Mouse (Mus musculus): ENCODE data around the gene Ndufa13.
A peak's percentile ranks its signal among the peaks of the same experiment; 100 is the strongest.
"Not testable (repeated sequence)": the region's sequence is repeated elsewhere in the genome, so short reads cannot be mapped to it uniquely, and the experiment has no call there.

Gene Ndufa13

GRCm38 (mm10) chr8:69902163-69903062 is at the start of gene Ndufa13, which contains the start of the genes Tssk6 and Yjefn3:
Gene Ndufa13, minus strand, starts transcription at chr8:69902558.
Gene Tssk6, plus strand, starts transcription at chr8:69902184.
Gene Yjefn3, minus strand, starts transcription at chr8:69902712.
- peak in 1 of 2 experiments; percentile 37 for DNase-seq (ENCODE audit: low read depth in 2 of 2, low spot score in 2 of 2)

GRCm38 (mm10) chr8:69950300-69950699 is 47.9 kb upstream of the Ndufa13 start:
- no peak for DNase-seq (ENCODE audit: low read depth in 2 of 2, low spot score in 2 of 2)

GRCm38 (mm10) chr8:69942495-69942894 is 40.1 kb upstream of the Ndufa13 start:
- not testable (repeated sequence) for DNase-seq (ENCODE audit: low read depth in 2 of 2, low spot score in 2 of 2)

GRCm38 (mm10) chr8:69940386-69940785 is 38.0 kb upstream of the Ndufa13 start:
- DNase-seq (ENCODE audit: low read depth in 2 of 2, low spot score in 2 of 2) = peak; percentile 28 to 31

- no peak for DNase-seq (ENCODE audit: low read depth in 2 of 2, low spot score in 2 of 2)
Measured at GRCm38 (mm10) chr8:69939633-69940032, 37.3 kb upstream of the Ndufa13 start.

GRCm38 (mm10) chr8:69938245-69938982 is 36.1 kb upstream of the Ndufa13 start:
- DNase-seq (ENCODE audit: low read depth in 2 of 2, low spot score in 2 of 2) = no peak

GRCm38 (mm10) chr8:69937466-69937865 is 35.1 kb upstream of the Ndufa13 start:
- DNase-seq (ENCODE audit: low read depth in 2 of 2, low spot score in 2 of 2) = peak; percentile 39 to 52

GRCm38 (mm10) chr8:69936050-69936794 is 33.9 kb upstream of the Ndufa13 start:
- DNase-seq (ENCODE audit: low read depth in 2 of 2, low spot score in 2 of 2) = no peak

GRCm38 (mm10) chr8:69935431-69935830 is 33.1 kb upstream of the Ndufa13 start:
- no peak for DNase-seq (ENCODE audit: low read depth in 2 of 2, low spot score in 2 of 2)

GRCm38 (mm10) chr8:69934582-69934981 is 32.2 kb upstream of the Ndufa13 start:
- DNase-seq (ENCODE audit: low read depth in 2 of 2, low spot score in 2 of 2) = no peak

GRCm38 (mm10) chr8:69933811-69934210 is 31.5 kb upstream of the Ndufa13 start:
- no peak for DNase-seq (ENCODE audit: low read depth in 2 of 2, low spot score in 2 of 2)

- DNase-seq (ENCODE audit: low read depth in 2 of 2, low spot score in 2 of 2) = no peak
Measured at GRCm38 (mm10) chr8:69926901-69927300, 24.5 kb upstream of the Ndufa13 start.

- DNase-seq (ENCODE audit: low read depth in 2 of 2, low spot score in 2 of 2) = no peak
Measured at GRCm38 (mm10) chr8:69923986-69924385, 21.6 kb upstream of the Ndufa13 start.

GRCm38 (mm10) chr8:69921141-69921540 is 18.8 kb upstream of the Ndufa13 start:
- no peak for DNase-seq (ENCODE audit: low read depth in 2 of 2, low spot score in 2 of 2)

GRCm38 (mm10) chr8:69919876-69920662 is 17.7 kb upstream of the Ndufa13 start:
- DNase-seq (ENCODE audit: low read depth in 2 of 2, low spot score in 2 of 2) = peak; percentile 61 to 80

GRCm38 (mm10) chr8:69919010-69919409 is 16.7 kb upstream of the Ndufa13 start:
- peak; percentile 81 to 89 for DNase-seq (ENCODE audit: low read depth in 2 of 2, low spot score in 2 of 2)

GRCm38 (mm10) chr8:69918506-69918905 is 16.1 kb upstream of the Ndufa13 start:
- DNase-seq (ENCODE audit: low read depth in 2 of 2, low spot score in 2 of 2) = no peak

GRCm38 (mm10) chr8:69915748-69916147 is 13.4 kb upstream of the Ndufa13 start:
- DNase-seq (ENCODE audit: low read depth in 2 of 2, low spot score in 2 of 2) = no peak

GRCm38 (mm10) chr8:69914526-69914925 is 12.2 kb upstream of the Ndufa13 start:
- DNase-seq (ENCODE audit: low read depth in 2 of 2, low spot score in 2 of 2) = no peak

- no peak for DNase-seq (ENCODE audit: low read depth in 2 of 2, low spot score in 2 of 2)
Measured at GRCm38 (mm10) chr8:69912478-69913074, 10.2 kb upstream of the Ndufa13 start.
